Mouse (Mus musculus): ENCODE results near the gene Blvrb. TPM values are rescaled to one million over a fixed set of nuclear protein-coding genes. Genes with fewer than 3 reads are reported as not detected.

Gene Blvrb
- polyA plus RNA-seq, 2 experiments = 673 to 1,114 TPM

DNA sequence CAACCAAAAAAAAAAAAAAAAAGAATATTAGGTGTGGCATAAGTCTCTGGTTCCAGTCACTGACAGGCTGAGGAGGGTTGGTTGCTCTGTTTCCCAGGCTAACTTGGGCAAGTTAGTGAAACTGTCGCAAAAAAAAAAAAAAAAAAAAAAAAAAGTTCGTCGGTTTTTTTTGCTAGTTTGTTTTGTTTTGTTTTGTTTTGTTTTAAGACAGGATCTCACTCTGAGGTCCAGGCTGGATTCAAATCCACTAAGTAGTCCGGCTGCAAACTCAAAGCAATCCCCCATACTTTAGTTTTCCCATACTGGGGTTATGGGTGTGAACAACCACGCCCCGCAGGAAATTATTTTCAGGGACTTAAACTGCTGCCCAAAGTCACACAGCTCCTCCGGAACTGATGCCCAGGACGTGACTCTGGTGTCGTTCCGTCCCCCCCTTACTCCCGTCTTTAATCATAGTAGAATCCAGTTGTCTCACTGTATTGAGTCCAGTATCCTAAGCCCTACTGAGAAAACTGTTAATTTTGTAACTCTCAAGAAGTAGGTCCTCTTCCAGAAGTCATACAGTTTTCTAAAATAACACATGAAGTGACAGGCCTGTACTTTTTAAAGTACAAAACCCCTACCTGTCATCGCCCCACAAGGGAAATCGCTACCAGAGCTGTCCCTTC is 38.5 kb downstream of the Blvrb start:
- Histone ChIP-seq H3K9ac (replicated peaks) (peak overlapping the region; percentile 68), H3K9me3 (ENCODE audit: control insufficient read depth, low read length) (no peaks in the 10 kb centered on the region), H3K4me1 (replicated peaks; ENCODE audit: control insufficient read depth in 2 of 2, insufficient read depth in 2 of 2, low read length in 1 of 2) (peaks cover 40 to 49% of the 10 kb centered on the region in 2 experiments), H3K27ac (peak overlapping the region; percentile 82), H3K4me3 (ENCODE audit: insufficient read depth in 1 of 2, low read depth in 2 of 2, low read length in 2 of 2) (peak overlapping the region; percentile 65 to 74), H3K36me3 (replicated peaks; ENCODE audit: control insufficient read depth, insufficient read depth, low read depth) (peaks cover 14% of the 10 kb centered on the region), H3K4me2 (ENCODE audit: low read depth) (peak overlapping the region; percentile 75), H3K27me3 (ENCODE audit: control insufficient read depth, insufficient read depth, low read length) (no peaks in the 10 kb centered on the region)
- WGBS (ENCODE audit: insufficient replicate concordance) = 1% methylated on average over 13 of the region's 13 CpGs
- TF ChIP-seq EP300 (IDR thresholded peaks at IDR 0.05; ENCODE audit: low read depth) (no peak), CTCF (IDR thresholded peaks at IDR 0.05; ENCODE audit: low read depth) (no peak)
- peak; percentile 1; the same call in 1 of the 2 replicates for ATAC-seq (ENCODE audit: insufficient read depth)
- peak in 2 of 3 experiments; percentile 52 to 58 for DNase-seq (ENCODE audit: low read depth in 3 of 3, low spot score in 3 of 3)

DNA sequence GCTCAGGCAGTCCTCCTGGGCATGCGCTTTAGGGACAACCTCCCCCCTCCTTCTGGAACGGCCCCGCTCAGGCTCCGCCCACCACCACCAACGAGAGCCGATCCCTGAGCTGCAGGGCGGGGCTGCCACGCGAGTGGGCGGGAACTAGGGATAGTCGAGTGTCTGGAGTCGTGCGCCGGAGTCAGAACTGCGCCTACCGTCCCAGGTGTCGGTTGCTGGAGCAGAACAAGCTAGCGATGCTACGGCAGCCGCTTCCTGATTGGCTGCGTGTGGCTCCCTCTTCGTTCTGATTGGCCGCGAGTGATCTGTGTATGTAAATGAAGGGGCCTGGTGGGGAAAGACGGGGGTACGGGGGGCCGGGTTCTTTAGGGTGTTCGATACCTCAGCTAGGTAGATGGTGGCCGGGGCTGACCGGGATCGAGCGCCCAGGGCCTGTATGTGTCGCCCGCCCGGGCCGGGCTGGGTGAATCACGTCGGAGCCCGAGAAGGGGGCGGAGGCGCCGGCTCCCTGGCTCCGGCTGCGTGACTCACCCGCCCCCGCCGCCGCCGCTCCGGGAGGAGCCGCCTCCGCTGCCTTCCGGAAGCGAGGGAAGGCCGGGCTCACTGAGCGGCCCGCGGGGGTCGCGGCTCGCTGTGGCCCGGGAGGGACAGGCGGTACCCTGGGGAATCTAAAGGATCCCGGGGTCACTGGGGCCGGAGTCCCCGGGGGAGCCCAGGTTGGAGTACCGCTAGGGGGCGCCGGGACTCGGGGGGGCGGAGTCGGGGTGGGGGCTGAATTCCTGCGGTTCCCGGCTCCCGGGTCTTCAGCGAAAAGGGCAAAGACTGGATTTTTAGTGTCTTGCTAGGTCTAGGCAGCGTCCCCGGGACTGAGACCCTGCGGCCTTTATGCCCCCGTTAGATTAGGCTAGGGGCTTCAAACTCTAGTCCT is 39.3 kb downstream of the Blvrb start, which contains the start of gene Sertad1:
Gene Sertad1 (plus strand): TSS at position 141 of the 928 bp plus-strand sequence.
- no peak for TF ChIP-seq EP300 (IDR thresholded peaks at IDR 0.05; ENCODE audit: low read depth)
- peak; percentile 75 for TF ChIP-seq CTCF (IDR thresholded peaks at IDR 0.05; ENCODE audit: low read depth)
- Histone ChIP-seq H3K4me2 (ENCODE audit: low read depth) (peak within 1 kb of the TSS; percentile 75), H3K27ac (peak within 1 kb of the TSS; percentile 82), H3K9ac (replicated peaks) (peak within 1 kb of the TSS; percentile 73), H3K36me3 (replicated peaks; ENCODE audit: control insufficient read depth, insufficient read depth, low read depth) (peaks cover 14% of the 10 kb centered on the region), H3K4me1 (replicated peaks; ENCODE audit: control insufficient read depth in 2 of 2, insufficient read depth in 2 of 2, low read length in 1 of 2) (peaks cover 45 to 52% of the 10 kb centered on the region in 2 experiments), H3K27me3 (ENCODE audit: control insufficient read depth, insufficient read depth, low read length) (no peaks in the 10 kb centered on the region), H3K9me3 (ENCODE audit: control insufficient read depth, low read length) (no peaks in the 10 kb centered on the region), H3K4me3 (ENCODE audit: insufficient read depth in 1 of 2, low read depth in 2 of 2, low read length in 2 of 2) (peak within 1 kb of the TSS; percentile 65 to 91)
- ATAC-seq (ENCODE audit: insufficient read depth) (peak; percentile 79), DNase-seq (ENCODE audit: low read depth in 3 of 3, low spot score in 3 of 3) (peak; percentile 98 to 99 (median 98))
- under 1% methylated on average over 79 of the region's 80 CpGs for WGBS (ENCODE audit: insufficient replicate concordance)

DNA sequence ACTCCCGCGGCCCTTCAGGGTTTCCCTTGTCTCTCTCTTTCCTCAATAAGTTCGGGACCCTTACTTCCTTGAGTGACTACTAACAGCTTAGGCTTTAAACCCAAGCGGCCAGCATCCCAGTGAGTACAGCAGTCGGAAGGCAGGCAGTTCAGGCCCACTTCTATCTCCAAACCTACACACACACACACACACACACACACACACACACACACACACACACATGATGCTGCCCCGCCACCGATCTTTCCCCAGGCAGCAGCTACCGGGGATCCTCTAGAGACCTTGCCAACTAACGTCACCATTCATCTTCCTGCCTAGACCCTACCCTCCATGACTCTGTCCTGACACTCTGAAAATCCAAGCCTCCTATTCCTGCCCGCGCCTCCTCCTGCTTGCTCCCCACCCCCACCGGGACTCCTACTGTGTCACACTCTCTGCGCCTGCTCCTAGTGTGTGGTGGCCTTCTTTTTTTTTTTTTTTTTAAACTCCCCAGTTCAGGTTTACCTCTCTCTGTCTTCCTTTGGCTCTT is 40.0 kb downstream of the Blvrb start:
- 4% methylated on average over 13 of the region's 13 CpGs for WGBS (ENCODE audit: insufficient replicate concordance)
- H3K9ac ChIP-seq (replicated peaks) = peak overlapping the region; percentile 73
- H3K4me1 ChIP-seq (replicated peaks; ENCODE audit: control insufficient read depth in 2 of 2, insufficient read depth in 2 of 2, low read length in 1 of 2) = peaks cover 41 to 48% of the 10 kb centered on the region in 2 experiments

DNA sequence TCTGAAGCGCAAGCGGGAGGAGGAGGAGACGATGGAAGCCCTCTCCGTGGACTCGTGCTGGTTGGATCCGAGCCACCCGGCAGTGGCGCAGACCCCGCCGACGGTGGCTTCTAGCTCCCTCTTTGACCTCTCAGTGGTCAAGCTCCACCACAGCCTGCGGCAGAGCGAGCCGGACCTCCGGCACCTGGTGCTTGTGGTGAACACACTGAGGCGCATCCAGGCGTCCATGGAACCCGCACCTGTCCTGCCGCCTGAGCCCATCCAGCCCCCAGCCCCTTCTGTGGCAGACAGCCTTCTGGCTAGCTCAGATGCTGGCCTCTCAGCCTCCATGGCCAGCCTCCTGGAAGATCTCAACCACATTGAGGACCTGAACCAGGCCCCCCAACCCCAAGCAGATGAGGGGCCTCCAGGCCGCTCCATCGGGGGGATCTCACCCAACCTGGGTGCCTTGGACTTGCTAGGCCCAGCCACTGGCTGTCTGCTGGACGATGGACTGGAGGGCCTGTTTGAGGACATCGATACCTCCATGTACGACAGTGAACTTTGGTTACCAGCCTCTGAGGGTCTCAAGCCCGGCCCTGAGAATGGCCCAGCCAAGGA is 41.6 kb downstream of the Blvrb start:
- peaks cover 14% of the 10 kb centered on the region for H3K36me3 ChIP-seq (replicated peaks; ENCODE audit: control insufficient read depth, insufficient read depth, low read depth)
- no peak overlapping the region for H3K9ac ChIP-seq (replicated peaks)
- peaks cover 38 to 46% of the 10 kb centered on the region in 2 experiments for H3K4me1 ChIP-seq (replicated peaks; ENCODE audit: control insufficient read depth in 2 of 2, insufficient read depth in 2 of 2, low read length in 1 of 2)
- no peak for ATAC-seq (ENCODE audit: insufficient read depth)
- no peaks in the 10 kb centered on the region for H3K9me3 ChIP-seq (ENCODE audit: control insufficient read depth, low read length)
- DNase-seq (ENCODE audit: low read depth in 3 of 3, low spot score in 3 of 3) = no peak
- peak overlapping the region; percentile 81 for H3K27ac ChIP-seq
- WGBS (ENCODE audit: insufficient replicate concordance) = 92% methylated on average over 25 of the region's 25 CpGs
- no peak overlapping the region for H3K4me3 ChIP-seq (ENCODE audit: insufficient read depth in 1 of 2, low read depth in 2 of 2, low read length in 2 of 2)
- H3K27me3 ChIP-seq (ENCODE audit: control insufficient read depth, insufficient read depth, low read length) = no peaks in the 10 kb centered on the region
- H3K4me2 ChIP-seq (ENCODE audit: low read depth) = peak overlapping the region; percentile 90
- no peak for TF ChIP-seq EP300 (IDR thresholded peaks at IDR 0.05; ENCODE audit: low read depth)
- TF ChIP-seq CTCF (IDR thresholded peaks at IDR 0.05; ENCODE audit: low read depth) = no peak

More for the DNA sequence above, 40.0 kb downstream of the Blvrb start:
- DNase-seq (ENCODE audit: low read depth in 3 of 3, low spot score in 3 of 3) (peak in 1 of 3 experiments; percentile 37), ATAC-seq (ENCODE audit: insufficient read depth) (no peak)
- H3K36me3 ChIP-seq (replicated peaks; ENCODE audit: control insufficient read depth, insufficient read depth, low read depth) = peaks cover 14% of the 10 kb centered on the region
- H3K27me3 ChIP-seq (ENCODE audit: control insufficient read depth, insufficient read depth, low read length) = no peaks in the 10 kb centered on the region
- peak overlapping the region; percentile 75 for H3K4me2 ChIP-seq (ENCODE audit: low read depth)
- peak overlapping the region; percentile 69 for H3K27ac ChIP-seq
- TF ChIP-seq CTCF (IDR thresholded peaks at IDR 0.05; ENCODE audit: low read depth) (no peak), EP300 (IDR thresholded peaks at IDR 0.05; ENCODE audit: low read depth) (no peak)
- peak overlapping the region; percentile 65 to 91 for H3K4me3 ChIP-seq (ENCODE audit: insufficient read depth in 1 of 2, low read depth in 2 of 2, low read length in 2 of 2)
- H3K9me3 ChIP-seq (ENCODE audit: control insufficient read depth, low read length) = no peaks in the 10 kb centered on the region
